Mouse (Mus musculus): Measurements from ENCODE around the gene Chfr. TPM values are rescaled to one million over a fixed set of nuclear protein-coding genes. Genes with fewer than 3 reads are reported as not detected.

Gene Chfr
- polyA plus RNA-seq, 1 experiment = 35.8 TPM

DNA sequence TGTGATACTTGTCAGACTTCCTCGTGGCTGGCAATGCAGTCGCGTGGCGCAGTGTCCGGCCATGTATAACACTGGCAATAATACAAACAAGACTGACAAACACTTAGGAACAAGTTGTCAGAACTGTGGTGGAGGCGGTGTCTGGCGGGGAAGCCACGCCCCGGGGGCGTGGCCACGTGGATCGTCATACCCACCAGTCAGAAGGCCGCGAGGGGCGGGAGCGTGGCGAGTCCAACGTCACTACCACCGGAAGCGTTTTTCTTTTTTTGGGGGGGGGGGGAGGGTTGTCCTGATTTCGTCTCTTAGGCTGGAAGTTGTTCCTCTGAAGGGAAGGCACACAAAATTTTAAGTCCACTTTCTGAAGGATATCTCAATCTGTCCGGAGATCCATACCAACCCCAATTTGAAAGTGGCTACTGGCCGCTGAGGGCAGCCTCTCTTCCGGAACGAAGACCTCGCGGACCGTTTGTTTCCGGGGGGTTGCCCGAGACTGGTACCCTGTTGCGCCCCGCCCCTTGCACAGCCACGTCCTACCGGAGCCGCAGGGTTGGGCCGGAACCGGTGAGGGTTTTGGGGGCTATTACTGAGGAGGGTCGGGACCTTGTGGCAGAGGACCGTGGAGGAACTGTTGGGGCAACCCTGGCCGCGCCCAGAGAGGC lies 40.8 kb downstream of the Chfr start, which contains the start of gene Golga3:
TSS of gene Golga3 (plus strand) at position 340 of the 659 bp plus-strand sequence.
- TF ChIP-seq POLR2A (IDR thresholded peaks at IDR 0.05; ENCODE audit: low read depth, low read length) = peak; percentile 77
- TF ChIP-seq CTCF (IDR thresholded peaks at IDR 0.05; ENCODE audit: borderline replicate concordance, insufficient read depth, low read length) = no peak

DNA sequence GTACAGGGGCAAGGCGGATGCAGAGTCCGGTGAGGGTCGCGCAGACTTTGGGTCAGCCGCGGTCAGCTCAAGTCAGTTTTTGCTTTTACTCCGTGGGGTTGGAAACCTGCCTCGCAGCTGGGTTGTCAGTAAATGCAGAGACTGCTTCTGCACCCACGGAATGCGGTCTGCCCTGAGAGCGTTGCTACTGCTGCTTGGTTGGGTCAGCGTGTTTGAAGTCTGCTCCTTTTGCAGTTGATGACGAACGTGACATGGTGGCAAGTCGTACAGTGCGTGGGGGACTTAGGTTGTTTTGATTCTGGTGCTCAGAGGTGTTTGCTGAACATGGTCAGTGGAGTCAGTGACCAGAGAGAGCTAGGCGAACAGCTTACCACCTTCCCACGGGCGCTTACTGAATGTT lies 41.4 kb downstream of the Chfr start:
- TF ChIP-seq CTCF (IDR thresholded peaks at IDR 0.05; ENCODE audit: borderline replicate concordance, insufficient read depth, low read length) = no peak
- Histone ChIP-seq H3K27ac (ENCODE audit: insufficient read depth, low read length) (peak overlapping the region; percentile 73), H3K4me1 (ENCODE audit: control insufficient read depth, insufficient read depth, low read length) (0 out of 2 replicates have a peak, but pooled peaks cover 3% of the 10 kb centered on the region), H3K4me3 (ENCODE audit: insufficient read depth, low read length) (peak overlapping the region; percentile 87)

More for the DNA sequence above, 40.8 kb downstream of the Chfr start, which contains the start of gene Golga3:
- 0 out of 2 replicates have a peak, but pooled peaks cover 3% of the 10 kb centered on the region for H3K4me1 ChIP-seq (ENCODE audit: control insufficient read depth, insufficient read depth, low read length)
- peak within 1 kb of the TSS; percentile 87 for H3K4me3 ChIP-seq (ENCODE audit: insufficient read depth, low read length)
- peak within 1 kb of the TSS; percentile 73 for H3K27ac ChIP-seq (ENCODE audit: insufficient read depth, low read length)

DNA sequence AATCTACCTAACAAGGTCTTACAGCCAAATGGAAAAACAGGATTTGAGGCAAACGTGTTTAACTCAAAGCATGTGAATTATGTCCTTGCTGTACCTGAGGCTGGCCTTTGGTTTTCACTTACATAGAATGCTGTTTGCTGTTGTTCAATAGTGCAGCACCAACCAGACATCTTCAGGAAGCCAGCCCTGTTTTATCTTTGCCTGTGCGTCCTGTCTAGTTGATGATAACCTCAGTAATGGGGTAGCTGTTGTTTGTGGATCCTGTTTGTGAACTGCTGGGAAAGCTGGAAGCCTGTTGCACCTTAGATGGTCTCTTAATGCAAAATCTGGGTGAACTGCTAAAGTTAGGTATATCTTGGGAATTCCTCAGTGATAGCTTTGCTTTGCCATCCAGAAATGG lies 43.0 kb downstream of the Chfr start:
- no peak overlapping the region for H3K4me3 ChIP-seq (ENCODE audit: insufficient read depth, low read length)
- H3K27ac ChIP-seq (ENCODE audit: insufficient read depth, low read length) = no peak overlapping the region
- TF ChIP-seq CTCF (IDR thresholded peaks at IDR 0.05; ENCODE audit: borderline replicate concordance, insufficient read depth, low read length) = no peak
- TF ChIP-seq POLR2A (IDR thresholded peaks at IDR 0.05; ENCODE audit: low read depth, low read length) = no peak
- 0 out of 2 replicates have a peak, but pooled peaks cover 3% of the 10 kb centered on the region for H3K4me1 ChIP-seq (ENCODE audit: control insufficient read depth, insufficient read depth, low read length)

DNA sequence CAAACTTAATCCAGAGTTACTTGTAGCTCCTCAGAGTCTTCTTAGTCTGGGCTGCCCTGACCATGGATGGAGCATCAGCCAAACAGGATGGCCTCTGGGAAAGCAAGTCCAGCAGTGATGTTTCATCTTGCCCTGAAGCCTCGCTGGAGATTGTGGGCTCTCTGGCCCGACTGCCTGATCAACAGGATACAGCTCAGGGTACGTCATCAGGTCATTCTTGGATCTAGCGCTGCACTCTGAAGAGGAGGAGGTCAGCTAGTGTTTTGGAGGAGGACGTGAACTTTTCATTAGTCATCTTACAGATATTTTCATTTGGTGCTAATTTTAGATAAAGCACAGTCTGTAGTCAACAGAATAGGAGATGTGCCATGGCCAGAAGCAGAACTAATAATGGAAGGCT lies 46.1 kb downstream of the Chfr start:
- no peak overlapping the region for H3K4me3 ChIP-seq (ENCODE audit: insufficient read depth, low read length)
- TF ChIP-seq CTCF (IDR thresholded peaks at IDR 0.05; ENCODE audit: borderline replicate concordance, insufficient read depth, low read length) (no peak), POLR2A (IDR thresholded peaks at IDR 0.05; ENCODE audit: low read depth, low read length) (no peak)

DNA sequence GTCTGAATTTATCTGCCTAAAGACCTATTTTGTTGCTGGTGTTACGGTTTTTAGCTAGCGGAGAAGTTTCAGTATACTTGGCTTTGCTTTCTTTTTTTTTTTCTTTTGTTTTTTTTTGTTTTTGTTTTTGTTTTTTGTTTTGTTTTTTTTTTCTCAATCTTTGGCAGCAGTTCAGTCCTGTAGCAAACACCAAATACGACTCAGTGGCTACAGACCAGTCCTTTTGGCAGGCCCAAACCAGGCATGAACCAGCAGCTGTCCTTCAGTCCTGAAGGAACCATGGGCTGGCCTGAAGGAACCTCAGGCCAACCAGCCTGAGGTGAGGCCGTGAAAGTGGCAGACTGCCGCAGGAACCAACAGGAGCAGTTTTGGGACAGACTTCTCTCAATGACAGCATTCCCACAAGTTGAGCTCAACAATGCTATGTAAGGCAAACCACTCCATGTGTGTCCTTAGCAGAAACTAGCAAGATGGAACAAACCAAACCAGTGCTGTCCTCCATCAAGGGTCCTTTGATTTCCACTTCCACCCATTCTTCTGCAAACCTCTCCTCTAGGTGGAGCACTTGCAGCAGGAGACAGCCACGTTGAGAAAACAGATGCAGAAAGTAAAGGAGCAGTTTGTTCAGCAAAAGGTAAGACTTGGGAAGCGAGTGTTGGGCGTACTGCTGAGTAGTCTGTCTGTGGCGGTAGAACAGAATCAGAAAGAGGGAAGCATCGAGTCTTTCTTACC lies 67.7 kb downstream of the Chfr start:
- Histone ChIP-seq H3K27ac (ENCODE audit: insufficient read depth, low read length) (no peak overlapping the region), H3K4me1 (ENCODE audit: control insufficient read depth, insufficient read depth, low read length) (no peaks in the 10 kb centered on the region), H3K4me3 (ENCODE audit: insufficient read depth, low read length) (no peak overlapping the region)
- TF ChIP-seq CTCF (IDR thresholded peaks at IDR 0.05; ENCODE audit: borderline replicate concordance, insufficient read depth, low read length) = no peak
- TF ChIP-seq POLR2A (IDR thresholded peaks at IDR 0.05; ENCODE audit: low read depth, low read length) = no peak

More for the DNA sequence above, 46.1 kb downstream of the Chfr start:
- Histone ChIP-seq H3K4me1 (ENCODE audit: control insufficient read depth, insufficient read depth, low read length) (0 out of 2 replicates have a peak, but pooled peaks cover 3% of the 10 kb centered on the region), H3K27ac (ENCODE audit: insufficient read depth, low read length) (no peak overlapping the region)

DNA sequence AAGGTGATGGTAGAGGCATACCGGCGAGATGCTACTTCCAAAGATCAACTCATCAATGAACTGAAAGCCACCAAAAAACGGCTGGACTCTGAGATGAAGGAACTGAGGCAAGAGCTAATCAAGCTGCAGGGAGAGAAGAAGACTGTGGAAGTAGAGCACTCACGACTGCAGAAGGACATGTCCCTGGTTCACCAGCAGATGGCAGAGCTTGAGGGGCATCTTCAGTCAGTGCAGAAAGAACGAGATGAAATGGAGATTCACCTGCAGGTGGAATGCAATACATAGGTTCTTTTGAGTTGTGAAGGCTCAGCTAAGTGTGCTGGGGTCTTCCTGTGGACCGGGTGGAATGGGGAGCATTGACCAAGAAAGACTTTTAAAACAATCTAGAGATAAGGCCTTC lies 69.1 kb downstream of the Chfr start:
- no peaks in the 10 kb centered on the region for H3K4me1 ChIP-seq (ENCODE audit: control insufficient read depth, insufficient read depth, low read length)
- no peak overlapping the region for H3K4me3 ChIP-seq (ENCODE audit: insufficient read depth, low read length)
- TF ChIP-seq POLR2A (IDR thresholded peaks at IDR 0.05; ENCODE audit: low read depth, low read length) (no peak), CTCF (IDR thresholded peaks at IDR 0.05; ENCODE audit: borderline replicate concordance, insufficient read depth, low read length) (peak; percentile 50; the same call in 1 of the 2 replicates)
- no peak overlapping the region for H3K27ac ChIP-seq (ENCODE audit: insufficient read depth, low read length)

GRCm38 (mm10) chr5:110211312-110211711 lies 75.7 kb downstream of the Chfr start:
- Histone ChIP-seq H3K4me1 (ENCODE audit: control insufficient read depth, insufficient read depth, low read length) (no peaks in the 10 kb centered on the region), H3K27ac (ENCODE audit: insufficient read depth, low read length) (no peak overlapping the region), H3K4me3 (ENCODE audit: insufficient read depth, low read length) (no peak overlapping the region)
- no peak for TF ChIP-seq CTCF (IDR thresholded peaks at IDR 0.05; ENCODE audit: borderline replicate concordance, insufficient read depth, low read length)
- TF ChIP-seq POLR2A (IDR thresholded peaks at IDR 0.05; ENCODE audit: low read depth, low read length) = no peak

- TF ChIP-seq POLR2A (IDR thresholded peaks at IDR 0.05; ENCODE audit: low read depth, low read length) = no peak
- no peak for TF ChIP-seq CTCF (IDR thresholded peaks at IDR 0.05; ENCODE audit: borderline replicate concordance, insufficient read depth, low read length)
- Histone ChIP-seq H3K27ac (ENCODE audit: insufficient read depth, low read length) (no peak overlapping the region), H3K4me1 (ENCODE audit: control insufficient read depth, insufficient read depth, low read length) (no peaks in the 10 kb centered on the region), H3K4me3 (ENCODE audit: insufficient read depth, low read length) (no peak overlapping the region)
Observed at GRCm38 (mm10) chr5:110216780-110217179, 81.1 kb downstream of the Chfr start.

GRCm38 (mm10) chr5:110220331-110220730 lies 84.7 kb downstream of the Chfr start:
- no peak for TF ChIP-seq POLR2A (IDR thresholded peaks at IDR 0.05; ENCODE audit: low read depth, low read length)
- TF ChIP-seq CTCF (IDR thresholded peaks at IDR 0.05; ENCODE audit: borderline replicate concordance, insufficient read depth, low read length) = no peak
- Histone ChIP-seq H3K4me1 (ENCODE audit: control insufficient read depth, insufficient read depth, low read length) (no peaks in the 10 kb centered on the region), H3K27ac (ENCODE audit: insufficient read depth, low read length) (no peak overlapping the region), H3K4me3 (ENCODE audit: insufficient read depth, low read length) (no peak overlapping the region)

Other genes with a start within 250 kb of the Chfr start
- 1.2 and 6.8 TPM in 2 replicates for gene Gm15446, start 212.4 kb upstream of the Chfr start, polyA plus RNA-seq (2011; ENCODE audit: insufficient read length, low read depth, missing spikeins)
- 10.3 and 18.8 TPM in 2 replicates for gene Zfp932, start 139.3 kb upstream of the Chfr start, polyA plus RNA-seq (2011; ENCODE audit: insufficient read length, low read depth, missing spikeins)
- gene Gm17655, start 63.3 kb upstream of the Chfr start, polyA plus RNA-seq (2011; ENCODE audit: insufficient read length, low read depth, missing spikeins) = 6.5 and 6.8 TPM in 2 replicates
- 1.4 and 1.9 TPM in 2 replicates for gene Gm35315, start 41.4 kb upstream of the Chfr start, polyA plus RNA-seq (2011; ENCODE audit: insufficient read length, low read depth, missing spikeins)
- gene Plcxd1, start 35.9 kb upstream of the Chfr start, polyA plus RNA-seq (2011; ENCODE audit: insufficient read length, low read depth, missing spikeins) = 0.28 and 0.87 TPM in 2 replicates
- 21.4 and 24.7 TPM in 2 replicates for gene Gtpbp6, start 27.6 kb upstream of the Chfr start, polyA plus RNA-seq (2011; ENCODE audit: insufficient read length, low read depth, missing spikeins)
- 8.3 and 9.4 TPM in 2 replicates for gene Zfp605, start 25.8 kb upstream of the Chfr start, polyA plus RNA-seq (2011; ENCODE audit: insufficient read length, low read depth, missing spikeins)
- 49.2 and 54.9 TPM in 2 replicates for gene Golga3, start 40.9 kb downstream of the Chfr start, polyA plus RNA-seq (2011; ENCODE audit: insufficient read length, low read depth, missing spikeins)
- 37.2 and 37.3 TPM in 2 replicates for gene Ankle2, start 95.2 kb downstream of the Chfr start, polyA plus RNA-seq (2011; ENCODE audit: insufficient read length, low read depth, missing spikeins)
- 47.7 and 52.0 TPM in 2 replicates for gene Pgam5, start 134.1 kb downstream of the Chfr start, polyA plus RNA-seq (2011; ENCODE audit: insufficient read length, low read depth, missing spikeins)
- 2.8 and 3.3 TPM in 2 replicates for gene Pxmp2, start 150.3 kb downstream of the Chfr start, polyA plus RNA-seq (2011; ENCODE audit: insufficient read length, low read depth, missing spikeins)
- gene Pole, start 150.5 kb downstream of the Chfr start, polyA plus RNA-seq (2011; ENCODE audit: insufficient read length, low read depth, missing spikeins) = 20.5 and 27.0 TPM in 2 replicates
- gene P2rx2, start 207.4 kb downstream of the Chfr start, polyA plus RNA-seq (2011; ENCODE audit: insufficient read length, low read depth, missing spikeins) = 0.32 TPM in 1 of 2 replicates, not detected in the other
- not detected in 2 replicates for gene Lrcol1, start 208.9 kb downstream of the Chfr start, polyA plus RNA-seq (2011; ENCODE audit: insufficient read length, low read depth, missing spikeins)